Comparison of ENCODE assay signal across 8 mouse cellular contexts in the genomic region with DNA sequence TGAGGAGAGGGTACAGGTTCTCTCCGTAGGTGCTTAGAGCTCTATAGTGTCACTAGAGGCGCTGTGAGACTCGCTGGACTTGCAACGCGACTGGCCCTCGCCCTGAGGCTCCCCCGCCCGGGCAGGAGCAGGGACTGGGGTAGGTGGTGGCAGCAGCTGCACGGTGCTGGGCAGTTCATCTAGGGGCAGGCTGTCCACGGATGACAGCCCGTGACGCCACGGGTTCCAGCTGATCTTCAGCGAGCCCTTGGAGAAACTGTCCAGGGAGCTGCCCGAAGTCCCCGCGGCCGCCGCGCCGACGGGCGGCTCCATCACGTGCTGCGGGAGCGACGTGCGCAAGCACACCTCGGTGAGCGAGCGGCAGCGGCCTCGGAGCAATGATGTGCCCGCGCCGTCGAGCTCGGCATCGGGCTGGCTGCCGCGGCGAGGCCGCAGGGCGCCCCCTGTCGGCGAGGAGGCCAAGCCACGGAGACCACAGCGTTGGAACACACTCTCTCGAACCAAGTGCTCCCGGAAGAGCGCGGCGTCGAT. TPM values are rescaled to one million over a fixed set of nuclear protein-coding genes. Genes with fewer than 3 reads are reported as not detected.
DNase-seq lines count a peak whose midpoint lies in the region; ATAC-seq lines count a peak whose summit lies in the region.

No protein-coding gene starts in this region.

- intact Hi-C loops in left cerebral cortex, postnatal 14 days (cut with DNase I), result no loop called here

- peak; percentile 80 to 90 for DNase-seq in adrenal gland, adult (ENCODE audit: inconsistent age in 2 of 2, low spot score in 1 of 2)
- peak; percentile 86 for DNase-seq in embryo, embryonic 11 days
- peak; percentile 76 for DNase-seq in gastrocnemius, postnatal 25 days
- DNase-seq in left cerebral cortex, postnatal 14 days (ENCODE audit: low spot score in 2 of 2), result peak; percentile 75
- peak; percentile 59 for DNase-seq in right cerebral cortex, adult 18-20 months
- DNase-seq in urinary bladder, postnatal 14 days (ENCODE audit: low spot score), result peak; percentile 87

- ATAC-seq in inflammation-experienced regulatory T-cells, adult 6 months, result peak; percentile 90
- ATAC-seq in megakaryocyte progenitor cell, adult 5-6 weeks (replicated peaks; ENCODE audit: poor library complexity), result peak; percentile 80

RNA-seq across cellular contexts. Expression of a gene that starts 7.4 kb away (rescaled TPM):
- total RNA-seq in gastrocnemius, postnatal 25 days (2021), result under 1 TPM in 1 of 2 experiments, not detected in 1; 0.08 TPM
- polyA plus RNA-seq in inflammation-experienced regulatory T-cells, adult 6 months (2017; shearing (Covaris generic)), result under 1 TPM in 1 of 3 experiments, not detected in 2; 0.17 TPM
- total RNA-seq in left cerebral cortex, postnatal 14 days (2021), result 10 to 100 TPM; 48.0 to 48.6 TPM
- not detected in 2 replicates for total RNA-seq in megakaryocyte progenitor cell, adult 5-6 weeks (2015)
- not detected in 2 replicates for total RNA-seq in megakaryocyte progenitor cell, adult 5-6 weeks (2017)

RNA-seq across cellular contexts. Expression of a gene that starts 11.2 kb away (rescaled TPM):
- total RNA-seq in gastrocnemius, postnatal 25 days (2021), result 10 to 100 TPM; 39.3 to 50.6 TPM
- 1 to 10 TPM; 6.1 to 9.2 (median 8.1) TPM for polyA plus RNA-seq in inflammation-experienced regulatory T-cells, adult 6 months (2017; shearing (Covaris generic))
- total RNA-seq in left cerebral cortex, postnatal 14 days (2021), result 100 to 1,000 TPM; 107 to 111 TPM
- 5.9 and 6.1 TPM in 2 replicates for total RNA-seq in megakaryocyte progenitor cell, adult 5-6 weeks (2015)
- total RNA-seq in megakaryocyte progenitor cell, adult 5-6 weeks (2017), result 4.7 and 6.6 TPM in 2 replicates

RNA-seq across cellular contexts. Expression of a gene that starts 23.1 kb away (rescaled TPM):
- total RNA-seq in gastrocnemius, postnatal 25 days (2021), result 1 to 10 TPM; 6.0 to 8.0 TPM
- polyA plus RNA-seq in inflammation-experienced regulatory T-cells, adult 6 months (2017; shearing (Covaris generic)), result under 1 TPM in 2 of 3 experiments, not detected in 1; 0.32 to 0.47 TPM
- total RNA-seq in left cerebral cortex, postnatal 14 days (2021), result 1 to 10 TPM; 3.9 to 5.4 TPM
- total RNA-seq in megakaryocyte progenitor cell, adult 5-6 weeks (2015), result not detected in 2 replicates
- not detected in 2 replicates for total RNA-seq in megakaryocyte progenitor cell, adult 5-6 weeks (2017)

RNA-seq across cellular contexts. Expression of a gene that starts 36.0 kb away (rescaled TPM):
- total RNA-seq in gastrocnemius, postnatal 25 days (2021), result under 1 TPM in 1 of 2 experiments, not detected in 1; 0.16 TPM
- polyA plus RNA-seq in inflammation-experienced regulatory T-cells, adult 6 months (2017; shearing (Covaris generic)), result 1 to 10 TPM in 2 of 3 experiments, under 1 TPM in 1; 0.69 to 8.2 (median 1.9) TPM
- total RNA-seq in left cerebral cortex, postnatal 14 days (2021), result under 1 TPM; 0.53 to 0.55 TPM
- 0.44 and 1.2 TPM in 2 replicates for total RNA-seq in megakaryocyte progenitor cell, adult 5-6 weeks (2015)
- total RNA-seq in megakaryocyte progenitor cell, adult 5-6 weeks (2017), result 0.21 and 0.34 TPM in 2 replicates

RNA-seq across cellular contexts. Expression of a gene that starts 37.1 kb away (rescaled TPM):
- total RNA-seq in gastrocnemius, postnatal 25 days (2021), result 10 to 100 TPM; 50.3 to 66.7 TPM
- polyA plus RNA-seq in inflammation-experienced regulatory T-cells, adult 6 months (2017; shearing (Covaris generic)), result 10 to 100 TPM; 57.0 to 69.1 (median 62.4) TPM
- total RNA-seq in left cerebral cortex, postnatal 14 days (2021), result 10 to 100 TPM; 85.3 to 86.4 TPM
- 60.4 and 64.5 TPM in 2 replicates for total RNA-seq in megakaryocyte progenitor cell, adult 5-6 weeks (2015)
- total RNA-seq in megakaryocyte progenitor cell, adult 5-6 weeks (2017), result 31.7 and 34.5 TPM in 2 replicates

Comparison
In these comparisons a context has a peak if more than half of its experiments do, and no peak if none do; other contexts are left out.
1. Peak in every context shown above with its lines: DNase-seq and ATAC-seq.
2. RNA of a gene that starts 7.4 kb away (total RNA-seq): 48.0 to 48.6 TPM in left cerebral cortex, postnatal 14 days; 0.08 TPM in gastrocnemius, postnatal 25 days and not detected in megakaryocyte progenitor cell, adult 5-6 weeks; every median in the first group is over 10 times any median in the second.
3. RNA of a gene that starts 11.2 kb away (total RNA-seq): 107 to 111 TPM in left cerebral cortex, postnatal 14 days and 39.3 to 50.6 TPM in gastrocnemius, postnatal 25 days; 4.7 to 6.6 TPM in megakaryocyte progenitor cell, adult 5-6 weeks; every median in the first group is over 4 times any median in the second.
4. RNA of a gene that starts 23.1 kb away (total RNA-seq): 6.0 to 8.0 TPM in gastrocnemius, postnatal 25 days and 3.9 to 5.4 TPM in left cerebral cortex, postnatal 14 days; not detected in megakaryocyte progenitor cell, adult 5-6 weeks; every median in the first group is over 4 times any median in the second.